Mouse (Mus musculus): Measurements from ENCODE around the gene Gm10645. TPM values are rescaled to one million over a fixed set of nuclear protein-coding genes. Genes with fewer than 3 reads are reported as not detected.

Gene Gm10645
- total RNA-seq, 2 experiments from 2014 or later, result 0.23 TPM; not detected in 1

DNA sequence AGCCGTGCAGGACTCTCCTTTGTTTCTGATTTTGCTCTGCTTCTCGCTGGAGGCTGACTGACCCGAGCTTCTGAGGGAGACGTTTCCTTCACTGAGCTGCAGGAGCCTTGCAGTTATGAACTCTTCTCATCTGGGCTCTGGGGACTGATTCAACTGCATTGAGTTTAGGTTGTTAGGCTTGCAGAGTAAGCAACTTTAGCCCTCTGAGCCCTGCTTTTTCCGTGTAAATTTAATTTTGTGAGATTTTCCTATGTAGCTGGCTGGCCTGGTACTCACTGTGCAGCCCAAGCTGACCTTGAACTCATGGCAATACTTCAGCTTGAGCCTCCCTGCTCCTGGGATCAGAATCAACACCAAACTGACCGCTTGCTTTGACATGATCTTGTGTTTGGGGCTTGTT, 4.9 kb upstream of the Gm10645 start:
- intact Hi-C loops (cut with DNase I), result no loop called here
- DNase-seq (ENCODE audit: low spot score), result no peak

DNA sequence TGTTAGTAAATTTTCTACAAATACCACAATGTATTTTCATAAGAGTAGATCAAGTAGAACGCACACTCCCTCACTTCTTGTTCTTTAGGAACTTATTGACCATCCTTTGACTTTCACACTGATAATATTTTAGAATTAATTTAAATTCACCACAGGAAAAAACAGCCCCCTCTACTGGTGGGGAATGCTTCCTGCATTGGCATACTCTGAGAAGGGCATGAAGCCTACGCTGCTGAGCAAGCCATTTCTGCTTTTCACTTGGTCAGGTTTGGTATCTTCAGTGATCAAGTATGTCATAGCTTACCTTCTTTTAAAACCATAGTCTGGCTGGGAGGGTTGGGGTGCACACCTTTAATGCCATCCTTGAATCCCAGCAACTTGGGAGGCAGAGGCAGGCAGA, 3.7 kb upstream of the Gm10645 start:
- no peak for DNase-seq (ENCODE audit: low spot score)
- intact Hi-C loops (cut with DNase I), result loop anchor here (5.0 kb wide), 1 partner anchor 67 kb away; no protein-coding TSS in a partner anchor

DNA sequence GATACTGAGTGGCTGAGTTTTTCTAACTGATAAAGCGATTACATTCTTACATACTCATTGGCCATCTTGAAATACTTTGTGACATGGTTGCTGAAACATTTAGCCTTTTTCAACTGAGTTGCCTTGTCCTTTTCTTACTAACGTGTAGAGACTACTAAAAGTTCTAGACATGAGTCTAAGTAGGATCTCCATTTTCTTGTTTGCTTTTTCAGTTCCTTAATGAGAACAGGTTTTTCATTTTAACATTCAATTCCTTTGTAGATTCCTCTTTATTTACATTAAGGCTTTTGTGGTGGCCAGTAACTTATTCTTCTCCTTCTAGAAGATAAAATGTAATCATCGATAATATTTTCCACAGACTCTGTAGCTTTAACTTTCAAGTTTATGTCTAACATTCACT, 3.2 kb upstream of the Gm10645 start:
- DNase-seq (ENCODE audit: low spot score), result no peak
- intact Hi-C loops (cut with DNase I), result loop anchor here (5.0 kb wide), 1 partner anchor 67 kb away; no protein-coding TSS in a partner anchor

DNA sequence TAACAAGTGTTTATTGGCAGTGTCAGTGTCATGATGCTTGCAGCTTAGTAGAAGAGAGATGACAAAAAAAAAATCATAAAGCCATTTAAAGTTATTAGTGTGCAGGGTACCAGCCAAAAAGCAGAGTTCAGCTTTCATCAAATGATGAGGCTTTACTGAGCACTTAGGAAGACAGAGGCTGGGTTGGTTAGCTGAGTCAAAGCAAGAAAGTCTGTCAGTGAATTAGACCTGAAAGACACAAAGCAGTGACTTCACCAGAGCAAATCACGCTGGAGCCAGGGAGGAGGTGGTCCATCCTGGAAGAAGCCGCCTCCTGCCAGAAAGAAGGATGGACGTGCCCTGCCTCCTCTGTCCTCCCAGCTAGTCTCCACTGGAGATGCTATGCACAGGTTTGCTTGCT, 2.0 kb upstream of the Gm10645 start:
- DNase-seq (ENCODE audit: low spot score), result no peak
- intact Hi-C loops (cut with DNase I), result loop anchor here (5.0 kb wide), 1 partner anchor 66 kb away; no protein-coding TSS in a partner anchor

DNA sequence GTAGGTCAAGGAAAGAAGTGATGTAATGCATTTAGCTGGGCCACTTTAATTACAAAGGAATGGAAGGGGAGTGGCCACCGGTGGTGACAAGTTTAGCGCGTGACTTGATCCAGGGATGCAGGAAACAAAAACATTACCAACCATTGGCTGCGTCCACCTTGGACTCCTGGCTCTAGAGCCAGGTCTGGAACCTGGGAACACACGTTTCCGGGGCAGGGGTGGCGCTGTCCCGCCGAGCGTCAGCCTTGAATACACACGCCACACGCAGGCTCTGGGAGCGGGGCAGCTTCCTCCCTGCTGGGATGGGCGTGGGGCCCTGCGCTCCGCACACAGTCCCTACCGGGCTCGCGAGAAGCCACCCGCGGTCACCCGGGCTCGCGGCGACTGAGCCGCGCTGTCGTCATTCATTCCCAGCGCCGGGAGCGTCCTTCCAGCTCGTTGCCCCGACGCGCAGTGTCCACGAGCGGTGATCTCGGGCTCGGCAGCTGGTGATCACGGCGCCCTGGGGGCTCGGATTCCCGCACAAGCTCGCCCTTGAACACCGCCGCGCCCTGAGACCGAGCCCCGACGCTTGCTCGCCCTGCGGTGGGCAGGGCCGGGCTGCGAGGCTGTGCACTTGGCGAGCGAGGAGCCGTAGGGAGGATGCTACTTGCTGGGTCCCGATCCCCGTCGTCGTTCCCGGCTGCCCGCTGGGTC, 587 bp downstream of the Gm10645 start, which contains the start of gene Tbc1d9:
Tbc1d9 (plus strand) TSS at position 118 of the 696 bp plus-strand sequence.
- intact Hi-C loops (cut with DNase I), result loop anchor here (5.0 kb wide), 1 partner anchor 63 kb away; no protein-coding TSS in a partner anchor
- DNase-seq (ENCODE audit: low spot score), result peak; percentile 60

DNA sequence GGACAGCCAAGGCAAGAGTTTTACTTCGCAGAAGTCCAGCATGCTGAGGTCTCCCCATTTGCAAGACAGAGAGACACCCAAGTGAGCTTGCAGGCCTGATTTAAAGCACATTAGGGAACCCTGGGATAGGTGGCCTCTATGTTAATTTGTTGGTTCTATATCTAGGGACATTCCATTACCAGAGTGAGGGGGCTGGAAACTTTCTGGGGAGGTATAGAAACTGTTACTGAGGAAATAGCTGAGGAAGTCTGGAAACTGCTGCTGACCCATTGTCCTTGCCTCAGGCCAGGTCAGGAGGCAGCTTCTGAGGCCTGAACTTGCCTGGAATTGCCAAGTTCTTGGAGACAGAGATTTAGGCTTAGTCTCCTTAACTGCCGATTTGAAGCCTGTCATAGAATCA, 5.4 kb downstream of the Gm10645 start:
- intact Hi-C loops (cut with DNase I), result loop anchor here (5.0 kb wide), 1 partner anchor 172 kb away; the partner anchor contains the start of gene Elmod2

DNA sequence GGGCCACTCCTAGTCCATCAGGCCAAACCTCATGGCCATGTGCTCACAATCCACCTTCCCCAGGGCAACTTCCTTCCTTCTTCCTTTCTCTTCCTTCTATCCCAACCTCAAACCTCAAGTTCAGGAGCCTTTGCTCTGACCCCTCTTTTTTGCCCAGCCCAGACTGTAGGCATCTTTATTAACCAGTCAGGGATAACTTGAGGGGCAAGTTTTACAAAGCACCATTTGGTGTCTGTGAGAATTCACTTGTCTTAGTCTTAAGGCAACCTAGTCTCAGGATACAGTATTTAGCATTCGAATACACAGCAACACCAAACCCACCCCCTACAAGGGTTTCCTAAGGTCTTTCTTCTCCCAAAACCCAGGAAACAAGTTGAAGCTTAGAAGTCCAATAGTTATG, 6.4 kb downstream of the Gm10645 start:
- DNase-seq (ENCODE audit: low spot score), result no peak
- intact Hi-C loops (cut with DNase I), result loop anchor here (5.0 kb wide), 1 partner anchor 173 kb away; the partner anchor contains the start of gene Elmod2

More for the DNA sequence above, 5.4 kb downstream of the Gm10645 start:
- no peak for DNase-seq (ENCODE audit: low spot score)

DNA sequence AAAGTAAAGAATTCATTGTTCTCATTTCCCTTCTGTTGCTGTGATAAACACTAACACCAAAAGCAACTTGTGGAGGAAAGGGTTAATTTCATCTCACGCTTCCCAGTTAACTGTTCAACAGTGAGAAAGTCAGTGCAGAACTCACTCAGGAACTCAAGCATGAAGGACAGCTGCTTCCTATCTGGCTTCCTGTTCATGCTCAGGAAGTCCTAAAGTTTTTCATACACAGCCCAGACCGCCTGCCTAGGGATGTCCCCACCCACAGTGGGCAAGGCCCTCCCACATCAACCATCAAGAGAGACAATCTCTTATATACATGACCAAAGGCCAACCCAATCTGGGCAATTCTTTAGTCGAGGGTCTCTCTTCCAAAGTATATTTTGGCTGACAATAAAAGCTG, 7.0 kb downstream of the Gm10645 start:
- DNase-seq (ENCODE audit: low spot score), result no peak

DNA sequence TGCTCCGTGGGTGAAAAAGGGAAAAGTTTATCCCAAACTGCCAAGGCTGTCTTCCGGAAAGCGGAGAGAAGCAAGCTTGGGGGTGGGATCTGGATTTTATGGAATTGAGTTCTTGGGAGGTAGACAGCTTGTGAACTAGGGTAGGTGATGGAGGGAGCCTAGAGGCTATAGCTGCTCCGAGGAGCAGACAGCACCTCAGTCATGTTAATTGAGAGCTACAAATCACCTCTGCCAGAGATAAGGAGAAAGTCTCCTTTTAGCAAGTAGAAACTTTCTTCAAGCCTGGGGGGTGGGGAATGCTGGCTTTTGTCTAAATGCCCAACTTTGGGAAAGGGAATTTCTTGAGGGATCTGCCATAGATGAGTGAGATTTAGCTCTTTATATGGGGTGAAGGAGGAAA, 10.9 kb downstream of the Gm10645 start:
- intact Hi-C loops (cut with DNase I), result no loop called here
- DNase-seq (ENCODE audit: low spot score), result no peak

More for the DNA sequence above, 7.0 kb downstream of the Gm10645 start:
- intact Hi-C loops (cut with DNase I), result no loop called here

DNA sequence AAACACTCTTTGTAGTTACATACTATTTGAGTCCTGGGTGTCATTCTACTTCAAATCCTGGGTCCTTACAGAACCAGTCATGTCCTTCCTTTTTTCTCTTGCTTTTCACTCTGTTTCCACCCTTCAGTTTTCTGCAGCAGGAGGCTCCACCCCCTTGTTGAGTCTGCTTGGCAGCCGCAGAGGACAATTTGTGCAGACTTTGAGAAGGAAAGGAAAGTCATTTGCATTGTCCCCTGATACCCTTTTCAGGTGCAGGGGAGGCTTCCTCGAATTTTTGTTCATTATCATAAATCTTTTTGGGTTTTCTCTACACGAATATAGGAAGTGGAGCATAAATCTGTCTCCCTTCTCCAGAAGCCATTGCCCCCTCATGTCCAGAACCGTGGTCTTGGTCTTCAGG, 13.5 kb downstream of the Gm10645 start:
- DNase-seq (ENCODE audit: low spot score), result no peak
- intact Hi-C loops (cut with DNase I), result no loop called here

DNA sequence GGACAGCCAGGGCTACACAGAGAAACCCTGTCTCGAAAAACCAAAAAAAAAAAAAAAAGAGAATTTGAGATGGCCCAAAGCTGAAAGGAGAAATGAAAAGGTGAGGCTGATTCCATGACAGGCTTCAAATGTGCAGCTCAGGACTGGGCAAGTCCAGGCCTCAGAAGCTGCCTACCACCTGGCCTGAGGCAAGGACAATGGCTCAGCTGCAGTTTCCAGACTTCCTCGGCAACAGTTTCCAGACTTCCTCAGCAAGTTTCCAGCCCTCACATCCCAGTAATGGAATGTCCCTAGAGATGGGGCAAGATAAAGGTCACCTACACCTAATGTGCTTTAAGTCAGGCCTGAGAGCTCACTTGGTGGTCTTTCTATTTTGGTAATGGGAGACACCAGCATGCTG, 13.9 kb downstream of the Gm10645 start:
- no peak for DNase-seq (ENCODE audit: low spot score)
- intact Hi-C loops (cut with DNase I), result no loop called here

DNA sequence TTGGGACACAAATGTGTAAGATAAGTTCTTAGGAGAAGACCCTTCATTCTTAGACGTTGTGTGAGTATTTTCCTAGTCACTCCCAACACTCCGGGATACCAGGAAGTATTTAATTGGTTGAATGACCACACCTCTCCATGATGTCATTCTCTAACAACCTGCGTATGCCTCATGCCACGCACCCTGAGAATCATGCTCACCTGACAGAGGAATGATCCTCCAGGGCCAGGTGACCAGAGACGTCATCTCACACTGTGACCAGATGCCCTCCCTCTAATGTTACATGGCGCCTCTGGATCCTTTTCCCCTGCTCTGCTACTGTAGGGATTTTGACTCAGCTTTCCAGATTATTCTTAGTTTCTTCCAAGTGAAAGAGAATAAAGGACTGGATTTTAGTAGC, 16.8 kb downstream of the Gm10645 start:
- intact Hi-C loops (cut with DNase I), result no loop called here
- DNase-seq (ENCODE audit: low spot score), result no peak

DNA sequence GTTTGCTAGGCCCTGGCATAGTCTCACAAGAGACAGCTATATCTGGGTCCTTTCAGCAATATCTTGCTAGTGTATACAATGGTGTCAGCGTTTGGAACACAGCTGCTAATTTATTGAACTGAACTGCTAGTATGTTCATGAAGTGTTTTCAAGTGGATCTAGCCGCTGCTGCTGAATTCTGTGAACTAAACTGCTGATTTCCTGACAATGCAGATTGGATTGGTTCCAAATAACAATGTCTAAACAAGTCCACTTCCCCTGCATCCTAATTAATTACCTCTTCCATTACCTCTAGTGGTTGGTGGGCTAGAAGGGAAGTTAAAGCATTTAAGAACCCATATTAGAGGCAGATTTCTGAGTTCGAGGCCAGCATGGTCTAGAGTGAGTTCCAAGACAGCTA, 20.5 kb downstream of the Gm10645 start:
- intact Hi-C loops (cut with DNase I), result no loop called here
- no peak for DNase-seq (ENCODE audit: low spot score)

DNA sequence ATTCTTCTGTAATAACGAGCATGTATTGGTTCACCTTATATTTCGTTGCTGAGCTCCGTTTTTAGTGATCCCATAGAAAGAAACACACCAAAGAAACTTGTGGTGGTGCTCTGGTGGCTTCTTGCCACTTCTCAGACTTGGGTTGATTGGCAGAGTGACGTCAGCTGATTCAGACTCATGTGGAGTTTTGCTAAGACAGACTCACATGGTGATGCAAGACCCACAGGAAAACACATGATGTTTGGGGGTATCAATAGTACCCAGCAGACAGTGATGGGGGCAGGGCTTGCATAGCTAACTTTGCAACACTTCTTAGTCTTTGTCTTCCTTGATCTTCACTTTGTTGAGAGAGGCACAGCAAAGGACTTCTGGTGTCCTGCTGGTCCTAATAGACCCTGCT, 21.4 kb downstream of the Gm10645 start:
- no peak for DNase-seq (ENCODE audit: low spot score)
- intact Hi-C loops (cut with DNase I), result no loop called here

DNA sequence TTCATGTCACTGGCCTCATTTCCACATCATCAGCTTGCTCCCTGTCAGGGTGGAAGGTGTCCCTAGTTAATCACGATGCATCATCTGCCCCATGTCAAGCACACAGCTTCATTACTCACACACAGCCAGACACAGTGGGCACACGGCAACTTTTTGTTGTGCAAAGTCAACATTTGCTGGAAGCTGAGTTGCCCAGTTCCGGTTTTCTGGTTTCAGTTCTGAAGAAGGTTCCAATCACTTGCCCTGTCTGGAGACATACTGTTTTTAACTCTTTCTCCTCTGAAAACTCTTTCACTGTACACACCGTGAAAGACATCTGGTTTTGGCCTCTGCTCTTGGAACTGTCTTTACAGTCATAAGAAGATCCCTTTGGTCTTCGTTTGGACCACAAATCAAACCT, 24.6 kb downstream of the Gm10645 start:
- intact Hi-C loops (cut with DNase I), result no loop called here
- DNase-seq (ENCODE audit: low spot score), result no peak

DNA sequence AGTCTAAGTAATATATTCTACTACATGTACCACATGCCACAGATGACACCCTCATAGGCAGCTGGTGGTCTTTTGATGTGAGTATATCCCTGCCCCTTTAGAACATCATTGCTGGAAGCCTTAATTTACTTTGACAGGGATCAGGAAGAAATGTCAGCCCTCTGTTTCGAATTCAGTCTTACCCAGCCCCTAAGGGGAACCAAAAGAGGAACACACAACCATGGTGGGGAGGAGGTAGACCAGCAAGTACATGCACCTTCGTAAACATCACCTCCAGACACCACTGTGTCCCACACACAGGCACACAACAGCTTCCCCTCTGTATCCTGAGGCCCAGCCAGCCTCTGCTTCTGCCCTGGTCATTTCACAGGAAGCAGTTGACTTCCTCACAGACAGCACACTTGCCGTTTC, 25.3 kb downstream of the Gm10645 start:
- intact Hi-C loops (cut with DNase I), result no loop called here

DNA sequence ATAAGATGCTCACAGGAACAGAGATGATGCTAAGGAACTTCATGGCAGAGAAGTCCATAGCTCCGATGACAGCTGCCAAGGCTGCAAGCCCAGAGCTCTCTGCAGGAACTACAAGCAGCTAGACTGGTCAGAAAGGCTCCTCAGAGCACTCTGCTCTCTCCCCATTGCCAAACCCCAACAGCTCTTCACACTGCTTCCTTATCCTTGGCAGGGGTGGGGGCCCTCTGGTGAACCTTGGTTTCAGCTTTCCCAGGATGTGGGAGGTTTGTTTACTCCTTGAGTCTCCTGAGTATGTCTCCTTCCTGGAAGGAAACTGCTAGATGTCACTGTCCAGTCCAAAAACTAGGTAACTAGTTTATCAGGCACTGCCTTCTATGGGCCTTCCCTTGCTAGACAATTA, 25.9 kb downstream of the Gm10645 start:
- intact Hi-C loops (cut with DNase I), result no loop called here
- DNase-seq (ENCODE audit: low spot score), result no peak

More for the DNA sequence above, 25.3 kb downstream of the Gm10645 start:
- DNase-seq (ENCODE audit: low spot score), result no peak

DNA sequence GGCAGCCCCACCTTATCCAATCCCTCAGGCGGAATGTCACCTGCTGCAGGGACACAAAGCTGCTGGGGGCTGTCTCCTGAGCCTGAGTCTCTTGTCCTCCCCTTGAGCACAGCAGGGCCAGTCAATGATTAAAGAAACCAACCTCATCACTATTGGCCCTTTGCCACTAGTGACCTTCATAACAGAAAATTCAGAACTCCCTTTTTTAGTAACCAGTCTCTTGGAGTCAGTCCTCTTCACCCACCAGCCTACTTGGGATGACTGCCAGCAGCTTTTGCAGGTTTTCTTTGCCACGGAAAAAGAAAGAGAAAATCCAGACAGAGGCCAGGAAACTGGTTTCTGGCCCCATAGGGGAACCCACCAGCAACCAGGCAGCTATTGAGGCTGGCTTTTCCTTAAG, 30.9 kb downstream of the Gm10645 start:
- DNase-seq (ENCODE audit: low spot score), result no peak

More for the DNA sequence above, 30.9 kb downstream of the Gm10645 start:
- intact Hi-C loops (cut with DNase I), result no loop called here
